Mouse (Mus musculus) thymus, postnatal 36 days (tissue): Measurements from ENCODE around the gene Cpe.

Source experiments
- DNase-seq, 2 experiments: peaks; one replicate each; pipeline ENCODE4 v3.0.0; 2022; ENCODE audit warnings: mixed read lengths in 2 of 2

Gene Cpe

GRCm38 (mm10) chr8:64629034-64629760, 63.7 kb downstream of the Cpe start:
- DNase-seq, result no peak

GRCm38 (mm10) chr8:64628039-64628438, 64.8 kb downstream of the Cpe start:
- DNase-seq, result no peak

- DNase-seq, result no peak
Observed at GRCm38 (mm10) chr8:64624603-64625037, 68.2 kb downstream of the Cpe start.

GRCm38 (mm10) chr8:64620365-64621150, 72.3 kb downstream of the Cpe start:
- DNase-seq, result no peak

GRCm38 (mm10) chr8:64619661-64620060, 73.2 kb downstream of the Cpe start:
- no peak for DNase-seq

- DNase-seq, result peak; percentile 12 to 15
Observed at GRCm38 (mm10) chr8:64618618-64619017, 74.2 kb downstream of the Cpe start.

GRCm38 (mm10) chr8:64616566-64616965, 76.3 kb downstream of the Cpe start:
- DNase-seq, result no peak

GRCm38 (mm10) chr8:64615459-64615858, 77.4 kb downstream of the Cpe start:
- no peak for DNase-seq

GRCm38 (mm10) chr8:64613663-64614062, 79.2 kb downstream of the Cpe start:
- DNase-seq, result no peak

GRCm38 (mm10) chr8:64611210-64611974, 81.5 kb downstream of the Cpe start:
- DNase-seq, result no peak

- no peak for DNase-seq
Observed at GRCm38 (mm10) chr8:64608931-64609330, 83.9 kb downstream of the Cpe start.

- DNase-seq, result no peak
Observed at GRCm38 (mm10) chr8:64606015-64606414, 86.8 kb downstream of the Cpe start.

- no peak for DNase-seq
Observed at GRCm38 (mm10) chr8:64598206-64598605, 94.6 kb downstream of the Cpe start.

- peak; percentile 27 to 41 for DNase-seq
Observed at GRCm38 (mm10) chr8:64597042-64597970, 95.5 kb downstream of the Cpe start.

- no peak for DNase-seq
Observed at GRCm38 (mm10) chr8:64596396-64596795, 96.5 kb downstream of the Cpe start.

GRCm38 (mm10) chr8:64590456-64590855, 102.4 kb downstream of the Cpe start:
- no peak for DNase-seq

GRCm38 (mm10) chr8:64582887-64583286, 110.0 kb downstream of the Cpe start:
- no peak for DNase-seq

- DNase-seq, result no peak
Observed at GRCm38 (mm10) chr8:64578221-64578620, 114.6 kb downstream of the Cpe start.

- DNase-seq, result no peak
Observed at GRCm38 (mm10) chr8:64575001-64575400, 117.9 kb downstream of the Cpe start.

GRCm38 (mm10) chr8:64548054-64548850, 144.6 kb downstream of the Cpe start:
- DNase-seq, result no peak

GRCm38 (mm10) chr8:64543441-64543840, 149.4 kb downstream of the Cpe start:
- DNase-seq, result no peak
